Mouse (Mus musculus): ENCODE data around the gene Wnt10b.

Gene Wnt10b

GRCm38 (mm10) chr15:98796803-98797595 is 19.0 kb upstream of the Wnt10b start:
- DNase-seq (ENCODE audit: extremely low spot score, low spot score), result peak; percentile 35

- no peak for DNase-seq (ENCODE audit: extremely low spot score, low spot score)
Measured at GRCm38 (mm10) chr15:98793141-98793698, 15.3 kb upstream of the Wnt10b start.

GRCm38 (mm10) chr15:98792233-98793020 is 14.5 kb upstream of the Wnt10b start:
- DNase-seq (ENCODE audit: extremely low spot score, low spot score), result no peak

- DNase-seq (ENCODE audit: extremely low spot score, low spot score), result peak; percentile 50
Measured at GRCm38 (mm10) chr15:98791771-98792170, 13.8 kb upstream of the Wnt10b start.

- peak; percentile 55 for DNase-seq (ENCODE audit: extremely low spot score, low spot score)
Measured at GRCm38 (mm10) chr15:98791221-98791620, 13.3 kb upstream of the Wnt10b start.

GRCm38 (mm10) chr15:98790761-98791160 is 12.8 kb upstream of the Wnt10b start:
- no peak for DNase-seq (ENCODE audit: extremely low spot score, low spot score)

- peak; percentile 78 for DNase-seq (ENCODE audit: extremely low spot score, low spot score)
Measured at GRCm38 (mm10) chr15:98789661-98790535, 11.9 kb upstream of the Wnt10b start, which contains the start of gene Wnt1. Wnt1 (plus strand) TSS chr15:98789857.

- no peak for DNase-seq (ENCODE audit: extremely low spot score, low spot score)
Measured at GRCm38 (mm10) chr15:98788972-98789660, 11.2 kb upstream of the Wnt10b start.

- DNase-seq (ENCODE audit: extremely low spot score, low spot score), result peak; percentile 19
Measured at GRCm38 (mm10) chr15:98787930-98788329, 10.0 kb upstream of the Wnt10b start.

GRCm38 (mm10) chr15:98785744-98786143 is 7.8 kb upstream of the Wnt10b start:
- DNase-seq (ENCODE audit: extremely low spot score, low spot score), result peak; percentile 42

GRCm38 (mm10) chr15:98781166-98781565 is 3.2 kb upstream of the Wnt10b start:
- DNase-seq (ENCODE audit: extremely low spot score, low spot score), result no peak

GRCm38 (mm10) chr15:98780573-98780972 is 2.6 kb upstream of the Wnt10b start:
- DNase-seq (ENCODE audit: extremely low spot score, low spot score), result peak; percentile 40

- peak; percentile 19 for DNase-seq (ENCODE audit: extremely low spot score, low spot score)
Measured at GRCm38 (mm10) chr15:98780075-98780474, 2.1 kb upstream of the Wnt10b start.

GRCm38 (mm10) chr15:98778806-98779205 is 856 bp upstream of the Wnt10b start:
- DNase-seq (ENCODE audit: extremely low spot score, low spot score), result peak; percentile 31

GRCm38 (mm10) chr15:98778191-98778770 is 331 bp upstream of the Wnt10b start:
- peak; percentile 41 for DNase-seq (ENCODE audit: extremely low spot score, low spot score)

- peak; percentile 52 for DNase-seq (ENCODE audit: extremely low spot score, low spot score)
Measured at GRCm38 (mm10) chr15:98777005-98777616, 839 bp downstream of the Wnt10b start.

GRCm38 (mm10) chr15:98776280-98777004 is 1.5 kb downstream of the Wnt10b start:
- DNase-seq (ENCODE audit: extremely low spot score, low spot score), result peak; percentile 68

GRCm38 (mm10) chr15:98775533-98775932 is 2.4 kb downstream of the Wnt10b start:
- peak; percentile 23 for DNase-seq (ENCODE audit: extremely low spot score, low spot score)

- DNase-seq (ENCODE audit: extremely low spot score, low spot score), result peak; percentile 39
Measured at GRCm38 (mm10) chr15:98774096-98774495, 3.9 kb downstream of the Wnt10b start.

Data from neural tube, embryonic 10.5 days (tissue).